Comparison of ENCODE assay signal across 39 mouse cellular contexts in genomic region chr16:26552234-26552633, GRCm38 (mm10). TPM values are rescaled to one million over a fixed set of nuclear protein-coding genes. Genes with fewer than 3 reads are reported as not detected.
"Had no signal": no experiment of that assay in that cellular context is flagged by ENCODE, and none has a peak within 500 bp of the region (broad histone marks: within the 10 kb centered on the region; RNA-seq: fewer than 3 reads in every experiment).

No protein-coding gene starts in this region.

- H3K36me3 ChIP-seq: embryonic facial prominence, embryonic 10.5 days; embryonic facial prominence, embryonic 12.5 days; embryonic facial prominence, embryonic 13.5 days; embryonic facial prominence, embryonic 15.5 days; forebrain, embryonic 10.5 days; forebrain, embryonic 12.5 days; forebrain, embryonic 15.5 days had no signal

- H3K9me3 ChIP-seq: embryonic facial prominence, embryonic 10.5 days; embryonic facial prominence, embryonic 12.5 days; embryonic facial prominence, embryonic 13.5 days; embryonic facial prominence, embryonic 15.5 days; forebrain, embryonic 10.5 days; forebrain, embryonic 12.5 days; forebrain, embryonic 13.5 days; forebrain, embryonic 15.5 days had no signal

- H3K4me3 ChIP-seq: embryonic facial prominence, embryonic 10.5 days; embryonic facial prominence, embryonic 12.5 days; embryonic facial prominence, embryonic 13.5 days; embryonic facial prominence, embryonic 15.5 days; erythroblast, embryonic 14.5 days; forebrain, embryonic 10.5 days; forebrain, embryonic 12.5 days; forebrain, embryonic 13.5 days; forebrain, embryonic 15.5 days; gastrocnemius, adult 2 months; heart, adult 2 months had no signal

- H3K27ac ChIP-seq: embryonic facial prominence, embryonic 10.5 days; embryonic facial prominence, embryonic 12.5 days; embryonic facial prominence, embryonic 13.5 days; embryonic facial prominence, embryonic 15.5 days; forebrain, embryonic 10.5 days; forebrain, embryonic 12.5 days; forebrain, embryonic 13.5 days; forebrain, embryonic 15.5 days; gastrocnemius, adult 2 months; heart, adult 2 months had no signal

- ATAC-seq: forebrain, embryonic 13.5 days; forebrain, embryonic 14.5 days; forebrain, embryonic 15.5 days; forebrain, embryonic 16.5 days; forebrain, postnatal 0 days had no signal

- H3K27me3 ChIP-seq: embryonic facial prominence, embryonic 12.5 days; embryonic facial prominence, embryonic 13.5 days; embryonic facial prominence, embryonic 15.5 days; forebrain, embryonic 12.5 days; forebrain, embryonic 13.5 days; forebrain, embryonic 15.5 days had no signal

- H3K4me1 ChIP-seq: embryonic facial prominence, embryonic 10.5 days; embryonic facial prominence, embryonic 12.5 days; embryonic facial prominence, embryonic 13.5 days; embryonic facial prominence, embryonic 15.5 days; forebrain, embryonic 10.5 days; forebrain, embryonic 12.5 days; forebrain, embryonic 13.5 days; forebrain, embryonic 15.5 days had no signal

- DNase-seq: cerebellum, adult 9-10 months; cerebellum, adult 9-11 months; cerebellum, postnatal 10 days; cerebellum, postnatal 14 days; cerebellum, postnatal 25 days; cerebellum, postnatal 36 days; embryo, embryonic 11 days; forebrain, postnatal 0 days; gastrocnemius, adult 2 months; gastrocnemius, postnatal 10 days; gastrocnemius, postnatal 14 days; gastrocnemius, postnatal 25 days; gastrocnemius, postnatal 36 days; heart, adult 11 months; heart, adult 18-20 months; heart, adult 2 months had no signal

RNA-seq across cellular contexts. Expression of gene Tmem207, which starts 25.7 kb away (rescaled TPM):
- total RNA-seq: common myeloid progenitor, adult 5-6 weeks; forebrain, postnatal 0 days; gastrocnemius, adult 18-20 months; gastrocnemius, adult 2 months; gastrocnemius, adult 8-10 months; gastrocnemius, postnatal 10 days; gastrocnemius, postnatal 14 days; gastrocnemius, postnatal 25 days; gastrocnemius, postnatal 36 days; gastrocnemius, postnatal 4 days; granulocyte monocyte progenitor cell, adult 5-6 weeks; heart, adult 18-20 months; heart, adult 2 months; heart, adult 8-10 months had no signal
- polyA plus RNA-seq: cortical plate, adult 2 months; embryonic facial prominence, embryonic 10.5 days; embryonic facial prominence, embryonic 11.5 days; embryonic facial prominence, embryonic 12.5 days; embryonic facial prominence, embryonic 13.5 days; embryonic facial prominence, embryonic 14.5 days; embryonic facial prominence, embryonic 15.5 days; erythroblast, embryonic 14.5 days; forebrain, embryonic 10.5 days; forebrain, embryonic 11.5 days; forebrain, embryonic 13.5 days; forebrain, embryonic 14.5 days; forebrain, embryonic 15.5 days; forebrain, embryonic 16.5 days; forebrain, postnatal 0 days; frontal cortex, adult 2 months; gonadal fat pad, adult 2 months; heart, adult 2 months had no signal
